Mouse (Mus musculus) B cell, adult 67 days (primary cell): ENCODE results near the gene Chrna7. TPM values are rescaled to one million over a fixed set of nuclear protein-coding genes. Genes with fewer than 3 reads are reported as not detected.

ENCODE experiments used
- total RNA-seq, 2 experiments: library from RNA; stranded (reverse); gene quantifications; 4 replicates each; pipeline ENCODE4 v1.2.4; 2023

Gene Chrna7
- not detected for total RNA-seq

DNA sequence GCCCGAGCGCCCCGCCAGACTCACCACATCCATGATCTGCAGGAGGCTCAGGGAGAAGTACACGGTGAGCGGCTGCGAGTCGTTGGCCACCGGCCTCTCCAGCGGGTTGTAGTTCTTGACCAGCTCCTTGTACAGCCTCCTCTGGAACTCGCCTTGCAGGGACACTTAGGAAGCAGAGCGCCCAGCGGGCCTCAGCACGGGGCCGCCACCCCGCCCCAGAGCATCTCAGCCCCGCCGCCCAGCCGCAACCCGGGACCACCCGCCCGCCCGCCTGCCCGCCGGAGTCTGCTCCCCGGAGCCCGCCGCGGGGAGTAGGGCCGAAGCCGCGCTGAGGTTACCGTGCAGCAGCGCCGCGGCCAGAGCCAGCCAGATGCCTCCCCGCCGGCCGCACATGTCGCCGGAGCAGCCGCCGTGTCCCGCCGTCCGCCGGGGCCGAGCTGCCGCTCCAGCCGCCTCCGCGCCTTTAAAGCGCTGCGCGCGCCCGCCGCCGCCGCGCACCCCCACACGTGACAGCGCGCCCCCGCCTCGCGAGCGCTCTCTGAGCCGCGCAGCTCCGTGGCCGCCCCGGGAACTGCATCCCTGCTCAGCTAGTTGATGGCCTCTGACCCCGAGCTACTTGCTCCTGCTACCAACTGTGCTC, at the start of gene Chrna7:
Gene Chrna7, minus strand, starts transcription at position 486 of the 640 bp plus-strand sequence.

Other genes starting within 250 kb of the Chrna7 start
- not detected for gene Otud7a, start 232.2 kb upstream of the Chrna7 start, total RNA-seq